Mouse (Mus musculus) mature B cell (primary cell): ENCODE results near the gene Limch1.

Experiments used
- in situ Hi-C: fragments of 300-500 bp; cut with MboI; formaldehyde crosslinking; loops from 2 replicates; pipeline ENCODE4 v1.14.3; 2019

Gene Limch1

GRCm38 (mm10) chr5:66746761-66747160 lies 1.1 kb downstream of the Limch1 start:
- in situ Hi-C loops: no loop called here

GRCm38 (mm10) chr5:66747761-66748430 lies 2.3 kb downstream of the Limch1 start:
- in situ Hi-C loops: no loop called here

GRCm38 (mm10) chr5:66748448-66749115 lies 3.0 kb downstream of the Limch1 start:
- in situ Hi-C loops: no loop called here

GRCm38 (mm10) chr5:66750641-66751040 lies 5.0 kb downstream of the Limch1 start:
- in situ Hi-C loops: no loop called here

DNA sequence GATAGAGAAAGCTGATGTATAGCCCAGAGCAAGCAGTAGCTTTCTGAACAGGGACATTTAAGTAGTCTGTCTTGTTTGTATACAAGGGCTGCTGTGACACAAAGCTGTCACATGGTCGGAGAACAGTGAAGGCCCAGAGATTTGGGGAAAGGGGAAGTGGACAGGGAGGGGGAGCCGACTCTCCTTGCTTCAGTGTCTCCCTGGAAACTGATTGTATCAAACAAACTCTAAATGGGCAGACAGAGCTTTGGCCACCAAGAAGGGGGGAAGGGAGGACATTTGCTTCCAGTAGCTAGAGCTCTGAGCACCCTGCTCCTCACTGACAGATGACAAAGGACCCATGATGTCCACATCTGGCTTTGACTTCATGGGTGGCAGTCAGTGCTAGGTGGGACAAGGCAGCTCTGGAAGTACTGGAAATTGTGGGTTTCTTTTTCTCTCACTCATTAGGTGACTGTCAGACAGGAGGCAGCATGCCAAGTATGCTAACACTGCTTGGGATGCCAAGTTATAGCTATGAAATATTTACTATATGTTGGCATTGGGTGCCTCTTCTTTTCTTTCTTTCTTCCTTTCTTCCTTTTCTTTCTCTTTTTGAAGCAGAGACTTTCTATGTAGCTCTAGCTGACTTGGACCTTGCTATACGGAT lies 5.8 kb downstream of the Limch1 start:
- in situ Hi-C loops: no loop called here

GRCm38 (mm10) chr5:66753620-66754019 lies 8.0 kb downstream of the Limch1 start:
- in situ Hi-C loops: no loop called here

- in situ Hi-C loops: no loop called here
Measured at GRCm38 (mm10) chr5:66756821-66757705, 11.4 kb downstream of the Limch1 start.

GRCm38 (mm10) chr5:66757706-66758237 lies 12.1 kb downstream of the Limch1 start:
- in situ Hi-C loops: no loop called here

DNA sequence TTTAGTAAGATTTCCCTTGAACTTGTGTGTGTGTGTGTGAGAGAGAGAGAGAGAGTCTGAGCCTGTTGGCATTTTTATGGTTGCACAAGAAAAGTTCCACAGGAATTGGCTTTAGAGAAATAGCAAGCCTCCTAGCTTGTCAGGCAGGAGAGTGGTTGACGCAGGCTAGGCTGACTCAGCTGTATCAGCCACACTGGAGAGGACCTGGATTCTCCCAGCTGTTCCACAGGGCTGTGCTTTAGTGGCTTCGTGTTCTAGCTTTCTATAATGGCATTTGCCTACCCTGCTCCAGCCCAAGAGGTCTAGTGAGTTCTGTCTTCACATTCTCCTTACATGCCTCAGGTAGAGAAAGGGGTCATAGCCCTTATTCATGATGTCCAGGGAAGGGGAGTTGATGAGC lies 13.7 kb downstream of the Limch1 start:
- in situ Hi-C loops: no loop called here

DNA sequence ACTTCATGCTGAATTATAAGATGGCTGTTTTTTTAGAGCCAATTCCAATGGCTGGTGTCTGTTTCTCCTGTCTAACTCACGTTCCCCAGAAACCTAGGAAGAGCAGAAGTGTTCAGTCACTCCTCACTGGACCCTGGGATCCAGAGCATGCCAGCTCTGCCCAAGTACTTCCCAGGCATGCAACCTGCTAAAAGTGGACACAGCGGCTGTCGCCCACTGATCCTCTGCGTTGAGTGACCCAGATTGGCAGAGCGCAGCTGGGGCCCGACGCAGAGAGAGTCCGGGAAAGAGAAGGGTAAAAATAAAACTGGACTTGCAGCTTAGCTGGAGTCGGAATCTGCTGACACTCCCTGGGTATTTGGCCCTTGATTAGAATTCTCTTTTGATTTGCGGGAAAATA lies 15.1 kb downstream of the Limch1 start:
- in situ Hi-C loops: no loop called here

GRCm38 (mm10) chr5:66762006-66762405 lies 16.4 kb downstream of the Limch1 start:
- in situ Hi-C loops: no loop called here

DNA sequence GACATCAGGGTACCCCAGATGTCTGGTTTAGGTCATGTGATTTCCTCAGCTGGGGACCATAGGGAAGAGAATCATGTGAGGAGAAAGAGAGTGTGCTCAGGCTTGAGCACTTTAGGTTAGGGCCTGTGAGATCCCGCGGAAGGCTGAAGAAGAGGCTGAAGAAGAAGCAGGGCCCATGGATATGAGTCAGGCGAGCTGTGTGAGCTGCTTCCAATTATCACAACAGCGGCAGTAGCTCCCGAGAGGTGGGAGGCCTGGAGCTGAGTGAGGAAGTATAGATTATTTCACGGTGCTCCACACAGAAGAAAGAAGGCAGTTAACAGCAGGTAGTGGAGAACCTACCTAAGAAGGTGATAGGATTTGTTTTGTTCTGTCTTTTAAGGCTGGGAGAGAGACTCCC lies 18.5 kb downstream of the Limch1 start:
- in situ Hi-C loops: no loop called here

GRCm38 (mm10) chr5:66765911-66766310 lies 20.3 kb downstream of the Limch1 start:
- in situ Hi-C loops: no loop called here

DNA sequence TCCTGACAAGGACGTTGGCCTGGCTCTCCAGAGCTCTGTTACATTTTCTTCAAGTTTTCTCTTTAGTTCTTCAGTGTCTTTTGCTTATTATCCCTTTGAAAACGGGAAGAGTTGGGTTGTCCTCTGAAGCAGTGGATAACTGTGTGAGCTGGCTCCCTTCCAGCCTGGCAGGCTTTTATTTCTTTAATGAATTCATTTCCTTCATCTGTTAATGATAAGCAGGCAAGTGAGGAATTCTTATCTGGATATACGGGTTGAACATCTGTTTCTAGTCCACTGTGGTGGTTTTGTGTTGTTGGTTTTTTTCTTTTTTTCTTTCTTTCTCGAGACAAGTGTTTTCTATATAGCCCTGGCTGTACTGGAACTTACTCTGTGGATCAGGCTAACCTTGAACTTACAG lies 22.4 kb downstream of the Limch1 start:
- in situ Hi-C loops: no loop called here

DNA sequence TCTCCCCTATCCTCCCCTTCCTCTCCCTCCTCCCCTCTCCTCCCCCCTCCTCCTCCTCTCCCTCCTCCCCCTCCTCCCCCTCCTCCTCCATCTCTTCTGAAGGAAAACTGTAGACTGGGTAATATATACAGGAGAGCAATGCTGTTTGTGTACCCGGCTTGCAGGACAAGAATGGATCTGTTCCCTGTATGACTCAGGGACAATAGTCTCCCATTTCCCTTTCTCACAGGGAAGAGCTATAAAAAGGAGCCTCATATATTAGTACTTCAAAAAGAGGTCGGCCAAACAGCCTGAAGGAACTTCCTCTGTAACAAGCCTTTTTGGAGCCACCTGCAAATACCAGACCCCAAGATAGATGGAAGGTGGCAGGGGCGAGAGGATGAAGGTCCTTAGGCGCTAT lies 23.4 kb downstream of the Limch1 start:
- in situ Hi-C loops: no loop called here

DNA sequence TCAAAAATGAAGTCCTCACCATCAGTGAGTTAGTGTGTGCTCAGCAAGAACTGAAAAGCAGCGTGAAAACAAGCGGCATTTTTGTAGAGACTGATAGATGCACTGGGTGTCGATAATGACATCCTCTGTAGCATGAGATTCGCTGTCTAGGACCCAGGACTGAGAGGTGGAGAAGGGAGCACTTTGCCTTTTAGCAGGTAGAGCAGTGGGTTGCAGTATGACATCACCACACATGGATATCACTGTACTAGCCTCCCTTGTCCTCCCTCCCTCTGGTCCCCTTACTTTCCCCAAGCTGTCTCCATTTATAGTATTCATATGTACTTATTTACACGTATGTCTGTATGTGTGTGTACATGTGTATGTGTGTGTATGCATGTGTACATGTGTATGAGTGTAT lies 23.9 kb downstream of the Limch1 start:
- in situ Hi-C loops: no loop called here

DNA sequence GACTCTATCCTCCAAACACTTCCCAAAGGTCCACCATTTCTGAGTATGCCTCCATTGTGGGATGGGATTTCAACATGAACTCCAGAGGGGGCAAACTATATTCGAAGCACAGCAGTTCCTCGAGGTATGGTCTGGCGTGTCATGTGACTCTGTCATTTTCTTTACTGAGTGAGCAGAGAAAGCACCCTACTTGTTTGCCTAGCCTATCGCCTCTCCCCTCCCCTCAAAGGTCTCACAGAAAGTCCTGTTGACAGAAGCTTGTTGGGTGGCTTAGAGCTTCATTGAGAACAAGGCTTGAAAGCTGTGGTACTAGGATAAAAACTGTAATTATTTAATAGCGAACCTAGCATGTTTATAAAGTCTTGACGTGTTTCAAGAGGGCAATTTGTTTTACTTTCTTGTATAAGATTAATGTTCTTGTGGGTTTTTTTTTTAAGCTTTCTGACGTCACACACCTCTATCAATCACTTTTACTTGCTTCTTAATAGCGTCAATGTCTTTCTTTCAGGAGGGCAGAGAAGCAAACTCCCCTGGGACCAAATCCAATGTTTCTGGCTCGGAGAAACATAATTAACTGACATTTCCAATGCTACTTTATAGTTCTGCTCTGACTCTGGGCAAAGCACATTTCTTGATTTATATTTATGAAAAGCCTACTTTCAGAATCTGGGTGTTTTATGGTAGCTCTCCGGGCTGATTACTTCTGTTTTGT lies 32.5 kb downstream of the Limch1 start:
- in situ Hi-C loops: no loop called here

GRCm38 (mm10) chr5:66780371-66780770 lies 34.7 kb downstream of the Limch1 start:
- in situ Hi-C loops: no loop called here

- in situ Hi-C loops: no loop called here
Measured at GRCm38 (mm10) chr5:66781507-66781906, 35.9 kb downstream of the Limch1 start.

DNA sequence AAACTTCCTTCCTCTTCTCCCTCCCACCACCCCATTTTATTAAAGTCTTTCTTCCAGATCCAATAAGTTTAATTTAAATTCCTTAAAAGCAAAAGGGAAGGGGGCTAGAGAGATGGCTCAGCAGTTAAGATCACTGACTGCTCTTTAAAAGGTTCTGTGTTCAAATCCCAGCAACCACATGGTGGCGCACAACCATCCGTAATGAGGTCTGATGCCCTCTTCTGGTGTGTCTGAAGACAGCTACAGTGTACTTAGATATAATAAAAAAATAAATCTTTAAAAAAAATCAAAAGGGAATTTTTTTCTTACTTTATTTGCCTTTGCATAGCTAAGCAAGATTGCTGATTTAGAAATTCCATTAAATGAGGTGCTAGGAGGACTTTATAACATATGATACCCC lies 37.2 kb downstream of the Limch1 start:
- in situ Hi-C loops: no loop called here

- in situ Hi-C loops: no loop called here
Measured at GRCm38 (mm10) chr5:66784624-66785361, 39.2 kb downstream of the Limch1 start.
